Comparison of ENCODE assay signal across 20 mouse cellular contexts in genomic region chr19:41560856-41561255, GRCm38 (mm10). TPM values are rescaled to one million over a fixed set of nuclear protein-coding genes. Genes with fewer than 3 reads are reported as not detected.
DNase-seq lines count a peak whose midpoint lies in the region; ATAC-seq and TF ChIP-seq lines count a peak whose summit lies in the region.
"Had no signal": no experiment of that assay in that cellular context is flagged by ENCODE, and none has a peak within 500 bp of the region (broad histone marks: within the 10 kb centered on the region; RNA-seq: fewer than 3 reads in every experiment).

No protein-coding gene starts in this region.

- DNase-seq in kidney, adult 9 months, result peak; percentile 50
- no peak for DNase-seq in kidney, postnatal 10 days
- peak; percentile 65 for DNase-seq in liver, adult 2 months (ENCODE audit: extremely low read depth, low read depth, low spot score)
- DNase-seq in liver, postnatal 0 days, result no peak
- no peak for DNase-seq in midbrain, embryonic 14.5 days
- DNase-seq: adrenal gland, adult 8-10 months; adrenal gland, postnatal 14 days; adrenal gland, postnatal 36 days; cerebellum, adult 11-12 months; cerebellum, adult 2 months; cerebellum, adult 9-10 months; cerebellum, postnatal 10 days; cerebellum, postnatal 25 days; forebrain, postnatal 0 days had no signal

- peaks cover 27% of the 10 kb centered on the region for H3K36me3 ChIP-seq in liver, adult 2 months (ENCODE audit: control insufficient read depth, insufficient read depth, low read length)
- H3K36me3 ChIP-seq in liver, postnatal 0 days (replicated peaks; ENCODE audit: insufficient read depth, low read length), result peaks cover 33% of the 10 kb centered on the region
- peaks cover 30% of the 10 kb centered on the region for H3K36me3 ChIP-seq in midbrain, embryonic 14.5 days (ENCODE audit: control insufficient read depth, insufficient read depth, low read length)

- TF ChIP-seq CTCF in liver, adult 2 months (IDR thresholded peaks at IDR 0.05; ENCODE audit: low read depth, low read length), result no peak
- TF ChIP-seq CTCF in liver, postnatal 0 days (IDR thresholded peaks at IDR 0.05; ENCODE audit: low read depth), result no peak

- no peaks in the 10 kb centered on the region; the same call in 1 of the 2 replicates for H3K79me2 ChIP-seq in liver, adult 2 months (ENCODE audit: control insufficient read depth, insufficient read depth, low read length)

- no peak for ATAC-seq in liver, postnatal 0 days
- no peak for ATAC-seq in midbrain, embryonic 14.5 days (ENCODE audit: low FRiP score, low TSS enrichment)
- ATAC-seq: activated CD4-positive, CD25-positive, alpha-beta regulatory T cell, adult 4 months; forebrain, embryonic 13.5 days; forebrain, embryonic 15.5 days; forebrain, postnatal 0 days; Patski had no signal

- H3K4me3 ChIP-seq in liver, adult 2 months (ENCODE audit: insufficient read depth, low read depth, low read length), result no peak overlapping the region
- H3K4me3 ChIP-seq in liver, postnatal 0 days (ENCODE audit: low read depth, low read length), result no peak overlapping the region
- no peak overlapping the region for H3K4me3 ChIP-seq in midbrain, embryonic 14.5 days (replicated peaks; ENCODE audit: low read depth, low read length)
- H3K4me3 ChIP-seq: embryonic facial prominence, embryonic 10.5 days; embryonic facial prominence, embryonic 12.5 days; forebrain, embryonic 13.5 days; forebrain, embryonic 15.5 days had no signal

- TF ChIP-seq POLR2A in liver, adult 2 months (IDR thresholded peaks at IDR 0.05; ENCODE audit: extremely low read depth, insufficient read depth, low read length), result no peak

- no peaks in the 10 kb centered on the region for H3K9me3 ChIP-seq in liver, postnatal 0 days (ENCODE audit: low read length)
- no peaks in the 10 kb centered on the region for H3K9me3 ChIP-seq in midbrain, embryonic 14.5 days (ENCODE audit: control insufficient read depth, low read length)
- H3K9me3 ChIP-seq: embryonic facial prominence, embryonic 10.5 days; embryonic facial prominence, embryonic 12.5 days; forebrain, embryonic 13.5 days; forebrain, embryonic 15.5 days had no signal

- 70% methylated on average over 3 of the region's 3 CpGs for WGBS in liver, adult 2 months
- 83% methylated on average over 3 of the region's 3 CpGs for WGBS in liver, postnatal 0 days (ENCODE audit: insufficient replicate concordance)
- 97% methylated on average over 3 of the region's 3 CpGs for WGBS in midbrain, embryonic 14.5 days

- H3K4me1 ChIP-seq in liver, adult 2 months (ENCODE audit: control insufficient read depth, insufficient read depth, low read length), result peaks cover 5% of the 10 kb centered on the region; the same call in 1 of the 2 replicates
- H3K4me1 ChIP-seq in liver, postnatal 0 days (ENCODE audit: insufficient read depth), result no peaks in the 10 kb centered on the region
- no peaks in the 10 kb centered on the region for H3K4me1 ChIP-seq in midbrain, embryonic 14.5 days (ENCODE audit: control insufficient read depth, insufficient read depth, low read length)
- H3K4me1 ChIP-seq: forebrain, embryonic 13.5 days; forebrain, embryonic 15.5 days had no signal

- no peak for TF ChIP-seq EP300 in liver, postnatal 0 days (IDR thresholded peaks at IDR 0.05; ENCODE audit: low read depth)

- H3K9ac ChIP-seq in liver, adult 2 months (ENCODE audit: low read depth, low read length), result no peak overlapping the region
- no peak overlapping the region for H3K9ac ChIP-seq in liver, postnatal 0 days (replicated peaks)
- H3K9ac ChIP-seq in midbrain, embryonic 14.5 days (replicated peaks; ENCODE audit: low read length), result no peak overlapping the region
- H3K9ac ChIP-seq: embryonic facial prominence, embryonic 12.5 days; forebrain, embryonic 13.5 days; forebrain, embryonic 15.5 days; forebrain, postnatal 0 days had no signal

- no peak overlapping the region for H3K27ac ChIP-seq in liver, adult 2 months (replicated peaks; ENCODE audit: insufficient read depth, low read depth, low read length)
- no peak overlapping the region for H3K27ac ChIP-seq in liver, postnatal 0 days (ENCODE audit: low read depth)
- no peak overlapping the region for H3K27ac ChIP-seq in midbrain, embryonic 14.5 days (replicated peaks; ENCODE audit: low read depth, low read length)
- H3K27ac ChIP-seq: embryonic facial prominence, embryonic 10.5 days; embryonic facial prominence, embryonic 12.5 days; forebrain, embryonic 13.5 days; forebrain, embryonic 15.5 days had no signal

- H3K27me3 ChIP-seq in liver, adult 2 months (ENCODE audit: control insufficient read depth, insufficient read depth, low read length), result no peaks in the 10 kb centered on the region
- H3K27me3 ChIP-seq in liver, postnatal 0 days (ENCODE audit: insufficient read depth, low read length), result no peaks in the 10 kb centered on the region
- no peaks in the 10 kb centered on the region for H3K27me3 ChIP-seq in midbrain, embryonic 14.5 days (ENCODE audit: control insufficient read depth, insufficient read depth, low read length)
- H3K27me3 ChIP-seq: embryonic facial prominence, embryonic 12.5 days; forebrain, embryonic 13.5 days; forebrain, embryonic 15.5 days; Patski had no signal

- no peak overlapping the region for H3K4me2 ChIP-seq in liver, postnatal 0 days (ENCODE audit: low read depth, low read length)
- no peak overlapping the region for H3K4me2 ChIP-seq in midbrain, embryonic 14.5 days (ENCODE audit: low read length)
- H3K4me2 ChIP-seq: embryonic facial prominence, embryonic 12.5 days; forebrain, embryonic 13.5 days; forebrain, embryonic 15.5 days had no signal

RNA-seq across cellular contexts. Expression of gene Gm340, which starts 21.3 kb away (rescaled TPM):
- 3.0 and 3.4 TPM in 2 replicates for total RNA-seq in liver, adult 2 months (2014; rRNA removed)
- 0.51 and 0.69 TPM in 2 replicates for polyA plus RNA-seq in liver, adult 2 months (2012; rRNA removed)
- 0.64 and 0.86 TPM in 2 replicates for polyA plus RNA-seq in liver, postnatal 0 days (2015; fragmentation: Nextera tagmentation; extraction: Ambion mirVana)
- polyA plus RNA-seq in midbrain, embryonic 14.5 days (2014; fragmentation: Nextera tagmentation; extraction: Ambion mirVana), result 4.6 and 5.1 TPM in 2 replicates

Comparison
In these comparisons a context has a peak if more than half of its experiments do, and no peak if none do; other contexts are left out.
1. DNase-seq: peak in kidney, adult 9 months (single experiment) and liver, adult 2 months (single experiment); none in kidney, postnatal 10 days (single experiment), liver, postnatal 0 days (single experiment) and midbrain, embryonic 14.5 days (single experiment).